Mouse (Mus musculus): Measurements from ENCODE around the gene Ube3a. TPM values are rescaled to one million over a fixed set of nuclear protein-coding genes. Genes with fewer than 3 reads are reported as not detected.

Gene Ube3a
- total RNA-seq (2012; rRNA removed) (80.2 and 83.3 TPM in 2 replicates), total RNA-seq (2014; rRNA removed) (45.5 and 59.9 TPM in 2 replicates), polyA plus RNA-seq (2012; ENCODE audit: insufficient read length, low read depth) (34.3 and 35.6 TPM in 2 replicates)

GRCm38 (mm10) chr7:59228045-59228865 lies at the start of gene Ube3a:
Ube3a (plus strand) TSS chr7:59228750.
- dilution Hi-C loops (cut with MboI; ENCODE audit: extremely low pct_ligation_motif_present, extremely low pct_unique_long_range_greater_than_20kb, low sequenced_read_pairs) (no loop called here), in situ Hi-C loops (cut with MboI; ENCODE audit: low pct_ligation_motif_present, low pct_unique_long_range_greater_than_20kb, low sequenced_read_pairs) (no loop called here)
- Histone ChIP-seq H3K9ac (ENCODE audit: insufficient read depth, low read depth) (peak within 1 kb of the TSS; percentile 94), H3K27ac (ENCODE audit: insufficient read depth, low read depth) (peak within 1 kb of the TSS; percentile 94), H3K27me3 (replicated peaks) (no peaks in the 10 kb centered on the region), H3K4me3 (replicated peaks in 1 of 3; ENCODE audit: low read depth in 2 of 3, low read length in 2 of 3, poor library complexity in 1 of 3) (peak within 1 kb of the TSS; percentile 87 to 98 (median 94)), H3K9me3 (replicated peaks; ENCODE audit: low read length) (no peaks in the 10 kb centered on the region), H3K4me2 (ENCODE audit: insufficient read depth, low read depth, poor library complexity, severe bottlenecking) (peak within 1 kb of the TSS; percentile 71), H3K36me3 (replicated peaks in 1 of 2; ENCODE audit: control insufficient read depth in 1 of 2, insufficient read depth in 1 of 2, low read length in 1 of 2) (no peaks in the 10 kb centered on the region), H3K4me1 (ENCODE audit: control insufficient read depth in 1 of 2, insufficient read depth in 2 of 2) (no peaks in the 10 kb centered on the region), H3K79me2 (replicated peaks; ENCODE audit: control insufficient read depth, extremely low read depth, insufficient read depth, poor library complexity, severe bottlenecking) (peaks cover 25% of the 10 kb centered on the region)
- TF ChIP-seq ETS1 (conservative IDR thresholded peaks at IDR 0.05; ENCODE audit: low read depth, low read length) (no peak), MXI1 (IDR thresholded peaks at IDR 0.05; ENCODE audit: low read depth, low read length) (peak; percentile 73; the same call in 1 of the 2 replicates), NRF1 (IDR thresholded peaks at IDR 0.05; ENCODE audit: low read depth, low read length) (peak; percentile 98), ZC3H11A (IDR thresholded peaks at IDR 0.05; ENCODE audit: low read depth, low read length) (no peak), MAX (IDR thresholded peaks at IDR 0.05; ENCODE audit: low read length) (peak; percentile 68), HCFC1 (IDR thresholded peaks at IDR 0.05; ENCODE audit: low read depth, low read length) (peak; percentile 76), ELF1 (IDR thresholded peaks at IDR 0.05; ENCODE audit: low read depth, low read length) (peak; percentile 55; the same call in 1 of the 2 replicates), EP300 (IDR thresholded peaks at IDR 0.05; ENCODE audit: low read length) (no peak), ZMIZ1 (IDR thresholded peaks at IDR 0.05; ENCODE audit: low read depth, low read length) (peak; percentile 88), IRF4 (IDR thresholded peaks at IDR 0.05; ENCODE audit: low read depth, low read length) (no peak), SIN3A (IDR thresholded peaks at IDR 0.05; ENCODE audit: low read length) (peak; percentile 60), KAT2A (IDR thresholded peaks at IDR 0.05; ENCODE audit: insufficient replicate concordance, low read length) (0 out of 2 replicates have a peak, but pooled peaks have one; percentile 13), UBTF (IDR thresholded peaks at IDR 0.05; ENCODE audit: low read depth, low read length) (peak; percentile 35; the same call in 1 of the 2 replicates), TCF12 (IDR thresholded peaks at IDR 0.05; ENCODE audit: low read depth, low read length) (peak; percentile 85), CHD1 (IDR thresholded peaks at IDR 0.05; ENCODE audit: low read depth, low read length) (peak; percentile 27; the same call in 1 of the 2 replicates), CHD2 (IDR thresholded peaks at IDR 0.05; ENCODE audit: low read length) (peak; percentile 96), BHLHE40 (IDR thresholded peaks at IDR 0.05; ENCODE audit: low read depth, low read length) (no peak; the same call in 1 of the 2 replicates), TBP (conservative IDR thresholded peaks at IDR 0.05; ENCODE audit: low read depth, low read length) (peak; percentile 70), POLR2A (IDR thresholded peaks at IDR 0.05; ENCODE audit: low read depth, low read length) (peak; percentile 96), POLR2AphosphoS2 (IDR thresholded peaks at IDR 0.05; ENCODE audit: low read depth, low read length) (peak; percentile 86; the same call in 1 of the 2 replicates), E2F4 (IDR thresholded peaks at IDR 0.05; ENCODE audit: insufficient replicate concordance, low read depth, low read length) (0 out of 2 replicates have a peak, but pooled peaks have one; percentile 6), NELFE (IDR thresholded peaks at IDR 0.05; ENCODE audit: low read depth, low read length) (peak; percentile 87), MYC (IDR thresholded peaks at IDR 0.05; ENCODE audit: low read depth, low read length) (peak; percentile 83)
- peak; percentile 93 for DNase-seq (ENCODE audit: extremely low read depth)
